Mouse (Mus musculus): ENCODE measurements around the gene C2cd4a. TPM values are rescaled to one million over a fixed set of nuclear protein-coding genes. Genes with fewer than 3 reads are reported as not detected.

The C2cd4a gene
- total RNA-seq, 2 experiments from 2014 or later, result 0.24 TPM; not detected in 1

DNA sequence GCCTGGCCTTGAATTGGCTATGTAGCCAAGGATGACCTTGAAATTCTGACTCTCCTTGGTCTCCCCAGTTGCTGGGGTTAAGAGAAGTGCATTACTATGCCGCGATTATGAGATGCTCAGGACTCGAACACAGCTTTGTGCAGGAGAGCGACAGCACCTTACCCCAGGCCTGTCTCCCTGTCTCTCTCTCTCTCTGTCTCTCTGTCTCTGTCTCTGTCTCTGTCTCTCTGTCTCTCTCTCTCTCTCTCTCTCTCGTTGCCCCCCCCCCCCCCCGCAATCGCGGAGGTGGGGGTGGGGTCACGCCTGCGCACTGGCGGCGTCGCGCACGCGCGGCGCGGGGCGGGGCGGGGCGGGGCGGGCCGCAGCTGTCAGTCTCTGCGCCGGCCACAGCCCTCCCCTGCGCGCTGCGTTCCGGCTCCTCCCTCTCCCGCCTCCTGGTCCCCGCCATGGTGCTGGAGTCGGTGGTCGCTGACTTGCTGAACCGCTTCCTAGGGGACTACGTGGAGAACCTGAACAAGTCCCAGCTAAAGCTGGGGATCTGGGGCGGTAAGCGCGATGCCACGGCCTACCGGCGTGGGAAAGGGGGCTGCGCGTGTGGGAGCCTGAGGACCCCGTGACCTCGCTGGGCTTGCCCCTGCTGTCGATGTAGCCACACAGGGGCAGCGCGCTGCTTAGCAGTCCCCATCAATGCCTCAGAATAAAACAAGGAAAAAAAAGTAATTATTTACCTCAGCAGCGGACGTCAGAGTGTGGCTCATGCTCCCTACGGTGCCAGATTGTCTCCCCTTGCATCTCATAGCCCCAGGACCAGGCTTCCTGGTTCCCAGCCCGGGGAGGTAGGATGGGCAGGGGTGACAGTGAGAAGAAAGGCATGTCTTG is 8.1 kb upstream of the C2cd4a start, which contains the start of gene Vps13c:
Gene Vps13c, plus strand, starts transcription at position 416 of the 879 bp plus-strand sequence.
- DNase-seq (ENCODE audit: extremely low spot score in 1 of 2, low spot score in 2 of 2), result peak; percentile 73 to 91
- intact Hi-C loops (cut with DNase I), result no loop called here

DNA sequence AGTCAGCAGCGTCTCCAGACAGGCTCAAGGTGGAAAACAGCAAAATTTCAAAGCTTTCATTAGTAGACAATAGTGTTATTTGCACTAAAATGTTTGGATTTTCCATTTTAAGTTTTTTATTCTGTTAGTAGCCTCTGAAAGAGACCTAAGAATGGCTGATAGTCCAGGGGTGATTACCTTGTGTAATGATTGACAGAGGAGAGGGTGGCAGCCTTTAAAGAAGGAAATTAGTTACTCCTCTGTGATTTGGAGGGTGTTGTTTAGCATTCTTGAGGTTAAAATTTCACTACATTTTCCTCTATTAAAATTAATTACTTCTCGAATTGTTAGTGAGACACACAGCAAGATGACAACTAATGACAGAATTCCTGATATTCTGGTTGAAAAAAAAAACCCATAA is 5.2 kb upstream of the C2cd4a start:
- intact Hi-C loops (cut with DNase I), result no loop called here
- DNase-seq (ENCODE audit: extremely low spot score in 1 of 2, low spot score in 2 of 2), result no peak

DNA sequence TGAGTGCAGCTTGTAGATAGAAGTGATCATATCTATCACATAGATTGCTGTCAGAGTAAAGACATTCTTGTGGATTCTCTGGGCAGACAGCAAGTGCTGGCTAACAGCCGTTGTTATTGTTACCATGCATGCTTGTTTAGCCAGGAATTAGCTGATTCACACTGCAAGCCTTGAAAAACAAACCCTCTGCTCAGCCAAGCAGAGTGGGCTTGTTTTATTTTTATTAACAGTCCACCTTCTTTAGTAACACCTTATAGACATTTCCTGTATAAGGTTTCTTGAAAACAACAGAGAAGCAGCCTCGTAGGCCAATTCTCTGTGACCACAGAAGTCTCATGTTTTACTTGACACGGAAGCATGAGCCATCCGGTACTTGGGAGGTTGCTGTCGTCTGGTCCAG is 2.4 kb upstream of the C2cd4a start:
- DNase-seq (ENCODE audit: extremely low spot score in 1 of 2, low spot score in 2 of 2), result no peak
- intact Hi-C loops (cut with DNase I), result no loop called here

DNA sequence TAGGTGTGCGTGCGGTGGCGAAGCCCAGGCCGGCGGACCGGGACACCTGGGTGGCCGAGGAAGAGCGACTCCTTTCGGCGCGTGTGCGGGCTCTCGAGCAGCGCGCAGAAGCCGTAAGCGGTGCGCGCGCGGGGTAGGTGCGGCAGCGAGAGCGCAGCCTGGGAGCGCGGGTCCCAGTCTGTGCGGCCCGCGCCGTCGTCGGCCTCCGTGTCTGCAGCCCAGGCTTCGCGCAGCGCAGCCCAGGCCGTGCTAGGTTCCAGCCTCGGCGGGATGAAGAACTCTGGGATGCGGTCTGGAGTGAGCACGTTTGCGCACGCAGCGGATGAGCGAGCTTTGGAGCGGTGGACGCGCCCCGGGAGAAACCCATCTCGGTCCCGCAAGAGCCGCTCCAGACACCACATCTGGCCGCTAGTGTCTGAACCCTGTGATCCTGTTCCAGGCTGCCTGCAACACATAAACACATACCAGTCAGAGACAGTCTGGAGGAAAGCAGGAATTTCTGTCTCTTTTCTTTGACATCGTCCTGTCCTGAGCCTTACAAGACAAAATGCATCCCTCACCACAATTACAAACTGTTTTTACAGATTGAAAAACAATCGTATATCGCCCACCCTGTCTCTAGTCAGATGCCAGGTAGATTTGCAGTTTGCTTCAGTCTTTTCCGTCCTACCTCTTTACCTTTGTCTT is 628 bp downstream of the C2cd4a start:
- peak in 1 of 2 experiments; percentile 42 for DNase-seq (ENCODE audit: extremely low spot score in 1 of 2, low spot score in 2 of 2)
- intact Hi-C loops (cut with DNase I), result no loop called here

DNA sequence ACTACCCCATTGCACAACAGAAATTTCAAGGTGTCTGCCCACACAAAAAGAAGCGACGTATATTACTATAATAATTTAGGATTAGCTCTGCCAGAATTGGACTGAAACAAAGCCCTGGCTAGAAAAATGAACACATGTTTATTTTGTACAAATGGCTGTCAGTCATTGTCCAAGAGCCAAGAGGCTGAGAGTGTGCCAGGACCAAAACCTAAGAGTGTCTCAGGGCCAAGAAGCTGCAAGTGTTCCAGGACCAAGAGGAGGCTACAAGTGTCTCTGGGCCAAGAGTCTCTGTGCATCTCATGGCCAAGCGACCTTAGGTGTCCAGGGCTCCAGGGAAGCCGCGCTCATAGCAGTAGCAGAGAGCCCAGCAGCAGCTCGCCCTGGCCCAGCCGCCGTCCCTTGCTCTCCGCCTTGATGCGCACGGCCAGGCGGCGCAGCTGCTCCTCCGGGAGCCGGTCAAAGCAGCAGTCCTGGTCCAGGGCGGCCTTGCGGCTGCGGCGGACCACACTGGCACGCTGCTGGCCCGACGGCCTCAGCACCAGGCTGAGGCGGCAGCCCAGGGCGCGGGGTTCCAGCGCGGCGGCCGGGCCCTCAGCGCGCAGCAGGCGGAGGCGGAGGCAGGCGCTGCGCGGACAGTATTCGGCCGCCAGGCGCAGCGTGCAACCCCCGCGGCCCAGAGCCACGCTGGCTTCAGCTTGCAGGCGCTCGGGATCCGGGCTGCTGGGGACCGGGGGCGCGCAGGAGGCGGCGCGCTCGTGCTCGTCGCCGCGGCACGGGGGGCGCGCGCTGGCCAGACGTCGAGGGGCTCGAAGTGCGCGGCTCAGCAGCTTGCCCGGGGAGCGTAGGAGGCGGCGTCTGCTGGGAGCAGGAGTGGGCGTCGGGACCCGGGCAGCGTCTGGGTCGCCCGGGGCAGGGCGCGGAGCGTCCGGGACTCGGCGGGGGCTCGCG is 1.4 kb downstream of the C2cd4a start:
- intact Hi-C loops (cut with DNase I), result no loop called here
- DNase-seq (ENCODE audit: extremely low spot score in 1 of 2, low spot score in 2 of 2), result peak in 1 of 2 experiments; percentile 77

DNA sequence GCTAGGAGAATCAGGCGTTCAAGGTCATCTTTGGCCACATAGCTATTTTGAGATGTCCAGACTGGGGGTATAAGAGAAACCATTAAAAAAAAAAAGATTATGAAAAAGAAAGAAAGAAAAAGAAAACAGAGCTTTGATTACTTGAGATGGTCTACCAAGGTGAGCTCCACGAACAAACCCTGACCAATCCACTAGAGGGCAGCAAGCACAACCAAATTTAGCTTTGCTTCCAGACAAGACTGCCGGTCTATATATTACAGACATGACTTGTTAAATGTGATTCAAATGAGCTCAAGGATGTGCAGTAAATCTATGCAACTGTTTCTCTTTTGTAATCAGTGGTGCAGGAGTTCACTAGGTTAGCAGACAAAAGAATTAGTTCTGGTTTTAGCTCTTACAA is 3.9 kb downstream of the C2cd4a start:
- intact Hi-C loops (cut with DNase I), result loop anchor here (2.0 to 5.0 kb wide), 2 partner anchors 54 to 145 kb away; no protein-coding TSS in a partner anchor
- DNase-seq (ENCODE audit: extremely low spot score in 1 of 2, low spot score in 2 of 2), result peak; percentile 51 to 55

DNA sequence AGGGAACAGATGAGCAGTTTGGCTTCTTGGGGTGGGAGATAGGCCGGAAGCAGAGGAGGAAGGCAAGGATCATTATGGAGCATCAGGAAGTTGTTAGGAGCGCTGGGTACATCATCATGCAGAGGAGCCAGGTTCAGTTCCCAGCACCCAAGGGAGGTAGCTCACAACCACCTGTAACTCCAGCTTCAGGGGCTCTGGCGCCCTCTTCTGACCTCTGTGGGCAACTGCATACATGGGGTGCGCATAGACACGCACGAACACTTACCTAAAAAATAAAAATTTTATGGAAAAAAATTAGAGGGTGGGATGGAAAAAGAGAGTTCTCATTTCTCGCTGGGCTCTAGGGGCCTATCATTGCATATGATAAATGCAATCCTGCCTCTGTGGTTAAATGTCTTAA is 6.6 kb downstream of the C2cd4a start:
- DNase-seq (ENCODE audit: extremely low spot score in 1 of 2, low spot score in 2 of 2), result no peak
- intact Hi-C loops (cut with DNase I), result loop anchor here (5.0 kb wide), 1 partner anchor 57 kb away; no protein-coding TSS in a partner anchor

DNA sequence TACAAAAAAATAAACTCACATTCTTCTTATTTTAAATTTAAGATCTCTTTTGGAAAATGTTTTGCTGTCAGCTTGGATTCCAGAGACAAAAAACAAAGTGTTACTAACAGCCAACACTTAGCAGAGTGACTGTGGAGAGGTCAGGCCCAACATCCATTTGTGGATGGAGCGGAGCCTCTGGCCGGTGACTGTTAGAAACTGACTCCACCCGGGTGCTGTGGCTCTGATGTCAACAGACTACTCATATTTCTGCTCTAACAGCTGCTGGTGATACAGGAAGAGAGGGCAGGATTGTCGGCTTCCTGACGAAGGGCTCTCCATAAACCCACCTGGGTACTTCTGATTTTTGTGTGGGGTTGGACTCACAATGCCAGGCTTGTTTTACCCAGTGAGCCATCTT is 9.0 kb downstream of the C2cd4a start:
- DNase-seq (ENCODE audit: extremely low spot score in 1 of 2, low spot score in 2 of 2), result no peak
- intact Hi-C loops (cut with DNase I), result no loop called here

DNA sequence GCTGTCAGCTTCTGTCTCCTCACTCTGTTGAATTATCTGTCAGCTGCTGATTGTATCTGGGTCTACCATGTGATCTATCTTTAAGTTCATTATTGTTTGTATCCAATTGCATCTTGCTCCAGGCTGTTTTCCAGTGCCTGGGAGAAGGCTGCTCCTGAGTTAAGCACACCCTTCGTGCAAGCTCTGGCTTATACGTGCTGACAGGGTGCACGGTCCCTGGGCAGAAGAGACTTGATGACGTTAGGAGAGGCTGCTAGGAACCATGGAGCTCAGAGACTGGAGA is 13.5 kb downstream of the C2cd4a start:
- no peak for DNase-seq (ENCODE audit: extremely low spot score in 1 of 2, low spot score in 2 of 2)
- intact Hi-C loops (cut with DNase I), result no loop called here

DNA sequence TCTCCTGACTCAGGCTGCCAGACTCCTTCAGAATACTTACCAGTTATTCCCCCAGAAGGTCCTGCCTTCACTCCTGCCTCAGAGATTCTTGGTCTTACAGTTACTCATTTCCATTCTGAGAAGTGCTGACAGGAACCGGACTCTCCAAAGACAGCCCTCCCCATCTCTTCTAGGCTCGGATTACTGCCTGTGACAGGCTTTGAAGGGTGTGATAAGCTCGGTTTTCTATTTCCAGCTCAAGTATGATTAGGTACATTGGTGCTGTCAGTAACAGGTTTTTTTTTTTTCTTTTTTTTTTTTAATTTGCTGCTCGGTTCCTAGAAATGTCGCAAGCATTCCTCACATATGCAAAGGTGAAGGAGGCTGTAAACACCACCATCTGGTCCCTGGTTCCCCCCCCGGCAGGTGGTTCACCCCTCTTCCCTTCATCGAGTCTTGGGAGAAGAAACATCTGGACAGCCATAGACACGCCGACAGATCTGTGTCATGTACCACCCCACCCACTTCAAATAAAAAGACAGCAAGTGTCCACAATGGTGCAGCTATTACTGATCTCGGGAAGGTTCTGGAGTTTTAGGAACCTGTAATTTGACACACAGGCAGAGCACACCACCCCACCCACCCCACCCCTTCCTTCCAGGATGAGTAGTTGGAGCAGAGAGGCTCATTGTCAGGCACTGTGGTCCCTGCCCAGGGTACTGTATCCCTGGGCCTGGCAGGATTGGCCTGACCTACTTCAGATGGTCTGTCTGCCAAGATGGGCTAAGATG is 14.0 kb downstream of the C2cd4a start:
- intact Hi-C loops (cut with DNase I), result no loop called here
- no peak for DNase-seq (ENCODE audit: extremely low spot score in 1 of 2, low spot score in 2 of 2)

DNA sequence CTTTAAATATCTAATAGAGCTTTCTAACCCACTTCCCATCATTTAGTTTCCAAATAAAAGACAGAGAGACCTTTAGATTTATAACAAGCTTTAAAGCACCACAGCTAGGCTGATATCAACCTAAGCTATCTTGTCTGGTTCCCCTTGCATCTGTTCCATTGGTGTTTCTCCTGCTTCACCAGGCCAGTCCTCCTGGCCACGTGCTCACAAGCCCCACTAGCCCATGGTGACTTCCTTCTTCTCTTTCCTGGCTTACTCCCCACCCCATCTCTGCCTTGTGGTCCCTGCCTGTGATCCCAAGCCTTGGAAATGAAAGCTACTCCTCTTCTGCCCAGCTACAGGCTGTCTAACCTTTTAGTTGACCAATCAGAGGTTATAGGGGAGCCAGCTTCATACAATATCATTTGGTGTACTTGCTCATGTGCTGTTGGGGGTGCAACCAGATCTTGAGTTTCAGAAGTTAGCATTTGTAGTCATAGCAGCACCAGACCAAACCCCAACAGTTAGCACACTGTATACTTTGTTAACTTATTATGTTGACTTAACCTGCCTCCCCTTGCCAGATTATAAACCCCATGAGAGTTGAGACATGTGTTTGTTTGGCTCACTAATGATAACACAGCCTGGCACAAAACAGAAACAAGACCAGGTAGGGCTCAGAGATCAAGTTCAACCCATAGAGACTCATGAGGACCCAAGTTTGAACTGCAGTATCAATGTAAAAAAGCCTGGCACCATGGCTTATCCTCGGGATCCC is 15.8 kb downstream of the C2cd4a start:
- intact Hi-C loops (cut with DNase I), result no loop called here
- no peak for DNase-seq (ENCODE audit: extremely low spot score in 1 of 2, low spot score in 2 of 2)

DNA sequence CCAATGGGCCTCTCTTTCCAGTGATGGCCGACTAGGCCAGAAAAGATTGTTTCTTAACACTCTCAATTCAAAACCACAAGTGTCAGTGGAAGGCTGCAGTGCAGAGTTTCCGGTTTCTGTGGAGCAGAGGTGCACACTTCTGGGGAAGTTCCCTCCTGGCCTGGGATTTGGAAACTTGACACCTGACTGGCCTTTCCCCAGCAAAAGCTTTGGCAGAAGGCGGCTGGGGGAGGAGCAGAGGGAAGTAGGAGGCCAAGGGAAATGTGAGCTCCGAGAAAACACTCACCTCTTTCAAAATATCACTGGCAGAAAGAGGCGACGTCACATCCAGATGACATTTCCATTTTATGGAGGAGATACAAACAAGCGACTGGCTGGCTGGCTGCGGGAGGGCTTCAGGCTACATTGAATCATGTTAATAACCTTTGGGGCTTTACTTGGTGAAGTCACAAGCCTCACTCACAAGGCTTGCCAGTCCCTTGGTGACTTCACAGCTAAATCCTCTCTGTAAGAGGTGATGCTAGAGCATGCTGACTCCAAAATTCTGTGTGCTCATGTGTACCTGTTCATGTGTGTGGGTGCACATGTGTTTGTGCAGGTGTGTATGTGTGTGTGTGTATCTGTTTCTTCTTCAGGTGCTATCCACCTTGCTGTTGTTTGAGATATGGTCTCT is 18.3 kb downstream of the C2cd4a start:
- intact Hi-C loops (cut with DNase I), result no loop called here
- DNase-seq (ENCODE audit: extremely low spot score in 1 of 2, low spot score in 2 of 2), result peak in 1 of 2 experiments; percentile 50

DNA sequence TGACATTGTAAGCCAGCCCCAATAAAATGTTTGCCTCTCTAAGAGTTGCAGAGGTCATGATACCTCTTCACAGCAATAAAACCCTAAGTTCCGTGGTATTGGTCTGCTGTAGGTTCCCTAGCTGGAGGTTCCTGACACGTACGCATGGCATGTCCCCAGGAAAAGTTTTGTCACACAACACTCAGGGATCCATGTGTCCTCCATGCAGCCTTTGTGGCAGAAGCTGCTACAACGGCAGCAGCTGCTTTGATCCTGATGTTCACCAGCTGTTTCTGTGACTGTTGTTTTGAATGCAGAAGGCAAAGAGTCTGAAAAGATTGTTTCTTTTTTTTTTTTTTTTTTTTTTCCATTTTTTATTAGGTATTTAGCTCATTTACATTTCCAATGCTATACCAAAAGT is 19.0 kb downstream of the C2cd4a start:
- no peak for DNase-seq (ENCODE audit: extremely low spot score in 1 of 2, low spot score in 2 of 2)
- intact Hi-C loops (cut with DNase I), result no loop called here

DNA sequence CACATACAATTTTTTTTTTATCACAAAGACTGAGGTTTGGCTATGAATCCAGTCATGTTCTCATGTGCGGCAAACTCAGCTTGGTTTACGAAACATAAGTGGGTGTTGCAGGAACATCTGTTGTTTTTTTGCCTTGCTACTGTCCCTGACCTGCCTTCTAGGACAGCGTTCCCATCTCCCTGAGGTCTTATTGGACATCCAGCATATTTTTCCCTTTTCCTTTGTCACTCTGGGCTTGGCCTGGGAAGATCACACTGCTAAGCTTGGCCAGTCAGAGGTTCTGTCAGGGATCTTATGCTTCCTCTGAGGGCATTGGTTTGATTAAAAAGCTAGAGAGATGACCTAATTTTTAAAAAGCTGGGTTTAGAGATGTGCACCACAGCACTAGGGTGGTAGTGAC is 21.0 kb downstream of the C2cd4a start:
- no peak for DNase-seq (ENCODE audit: extremely low spot score in 1 of 2, low spot score in 2 of 2)
- intact Hi-C loops (cut with DNase I), result no loop called here

DNA sequence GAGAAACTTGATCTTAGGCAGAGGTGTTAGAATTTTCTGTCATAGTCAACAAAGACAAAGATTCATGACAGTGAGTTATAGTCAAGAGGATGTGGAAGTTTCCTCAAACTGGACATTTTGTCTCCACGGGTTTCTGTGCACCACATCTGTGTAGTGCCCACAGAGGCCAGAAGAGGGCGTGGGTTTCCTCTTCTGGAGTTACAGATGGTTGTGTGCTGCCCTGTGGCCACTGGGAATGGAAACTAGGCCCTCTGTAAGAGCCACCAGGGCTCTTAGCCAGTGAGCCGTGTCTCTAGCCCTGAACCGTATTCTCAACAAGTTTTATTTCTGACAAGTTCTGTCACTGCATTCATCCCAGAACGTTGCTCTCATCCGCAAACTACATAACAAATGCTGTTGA is 21.6 kb downstream of the C2cd4a start:
- no peak for DNase-seq (ENCODE audit: extremely low spot score in 1 of 2, low spot score in 2 of 2)
- intact Hi-C loops (cut with DNase I), result no loop called here

DNA sequence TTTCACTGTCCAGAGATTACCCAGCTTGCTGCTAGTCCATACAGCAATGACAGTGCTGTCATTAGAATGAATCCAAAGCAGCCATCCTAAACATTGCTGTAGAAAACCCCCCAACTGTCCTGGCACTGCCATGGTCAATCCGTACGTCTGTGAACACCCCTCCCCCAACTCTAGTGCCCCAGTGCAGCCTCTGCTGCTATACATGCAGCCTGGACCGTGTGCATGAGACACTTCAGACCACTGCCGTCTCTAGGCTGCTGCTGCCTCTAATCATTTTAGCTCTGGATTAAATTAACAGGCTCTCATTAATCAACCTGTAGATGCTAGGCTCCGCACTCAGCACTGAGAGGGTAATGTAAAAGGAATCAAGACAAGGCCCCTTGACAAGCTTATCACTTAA is 25.1 kb downstream of the C2cd4a start:
- intact Hi-C loops (cut with DNase I), result no loop called here
- DNase-seq (ENCODE audit: extremely low spot score in 1 of 2, low spot score in 2 of 2), result no peak

DNA sequence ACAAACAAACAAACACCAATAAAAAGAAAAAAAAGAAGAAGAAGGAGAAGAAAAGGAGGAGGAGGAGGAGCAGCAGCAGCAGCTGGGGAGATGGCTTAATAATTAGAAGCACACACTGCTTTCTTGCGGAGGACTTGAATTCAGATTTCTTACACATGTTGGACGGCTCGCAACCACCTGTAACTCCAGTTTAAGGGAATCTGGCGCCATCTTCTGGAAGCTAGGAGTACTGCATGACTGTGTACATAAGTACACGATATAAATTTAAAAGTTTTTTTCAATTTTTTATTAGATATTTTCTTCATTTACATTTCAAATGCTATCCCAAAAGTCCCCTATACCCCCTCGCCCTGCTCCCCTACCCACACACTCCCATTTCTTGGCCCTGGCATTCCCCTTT is 29.9 kb downstream of the C2cd4a start:
- DNase-seq (ENCODE audit: extremely low spot score in 1 of 2, low spot score in 2 of 2), result peak in 1 of 2 experiments; percentile 65
- intact Hi-C loops (cut with DNase I), result loop anchor here (2.0 kb wide), 1 partner anchor 43 kb away; the partner anchor contains the start of gene C2cd4b

Measured in left cerebral cortex, postnatal 10 days (tissue).